27 mouse cellular contexts compared by ENCODE assay signal in the genomic region with DNA sequence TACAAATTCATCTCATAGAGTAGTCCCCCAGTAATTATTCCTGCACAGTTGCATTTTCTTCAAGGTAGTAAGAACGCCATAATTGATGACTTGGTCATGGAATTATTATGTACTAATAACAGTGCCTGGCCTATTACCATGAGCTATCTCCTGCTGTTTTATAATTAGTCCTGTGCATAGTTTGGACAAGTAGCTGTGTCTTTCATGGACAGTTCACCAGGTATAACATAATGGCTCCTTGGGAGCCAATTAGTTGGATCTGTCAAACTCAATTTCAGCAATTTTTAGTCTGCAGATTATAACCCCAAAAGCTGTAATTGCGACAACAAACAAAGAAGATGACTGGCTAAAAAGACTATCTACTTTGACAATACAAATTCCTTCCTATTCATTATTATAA.
DNase-seq lines count a peak whose midpoint lies in the region; ATAC-seq lines count a peak whose summit lies in the region.
"Had no signal": no experiment of that assay in that cellular context is flagged by ENCODE, and none has a peak within 500 bp of the region (broad histone marks: within the 10 kb centered on the region; RNA-seq: fewer than 3 reads in every experiment).

No protein-coding gene starts in this region.

- H3K27ac ChIP-seq in embryonic facial prominence, embryonic 14.5 days (replicated peaks; ENCODE audit: low read depth, low read length): no peak overlapping the region
- H3K27ac ChIP-seq in embryonic facial prominence, embryonic 10.5 days (replicated peaks): no peak overlapping the region
- no peak overlapping the region for H3K27ac ChIP-seq in hindbrain, embryonic 14.5 days
- H3K27ac ChIP-seq in hindbrain, embryonic 10.5 days: no peak overlapping the region
- H3K27ac ChIP-seq in midbrain, embryonic 13.5 days: no peak overlapping the region
- no peak overlapping the region for H3K27ac ChIP-seq in midbrain, embryonic 15.5 days
- no peak overlapping the region for H3K27ac ChIP-seq in heart, embryonic 12.5 days (ENCODE audit: poor library complexity, severe bottlenecking)
- H3K27ac ChIP-seq: embryonic facial prominence, embryonic 13.5 days; heart, embryonic 15.5 days; kidney, postnatal 0 days; limb, embryonic 13.5 days had no signal

- ATAC-seq in embryonic facial prominence, embryonic 14.5 days (ENCODE audit: low read depth): no peak; the same call in 1 of the 2 replicates
- no peak for ATAC-seq in hindbrain, embryonic 14.5 days (ENCODE audit: low FRiP score)
- ATAC-seq in midbrain, embryonic 13.5 days: 0 out of 2 replicates have a peak, but pooled peaks have one; percentile 43
- no peak; the same call in 1 of the 2 replicates for ATAC-seq in midbrain, embryonic 15.5 days (replicated peaks)
- no peak for ATAC-seq in heart, embryonic 12.5 days (ENCODE audit: insufficient number of reproducible peaks, low FRiP score)
- ATAC-seq: intestine, embryonic 16.5 days had no signal

- no peaks in the 10 kb centered on the region for H3K27me3 ChIP-seq in embryonic facial prominence, embryonic 14.5 days (replicated peaks; ENCODE audit: control insufficient read depth, insufficient read depth, low read length)
- no peaks in the 10 kb centered on the region for H3K27me3 ChIP-seq in embryonic facial prominence, embryonic 10.5 days (replicated peaks; ENCODE audit: low read depth, poor library complexity, severe bottlenecking)
- no peaks in the 10 kb centered on the region for H3K27me3 ChIP-seq in hindbrain, embryonic 14.5 days (ENCODE audit: control insufficient read depth, insufficient read depth, low read length)
- H3K27me3 ChIP-seq in hindbrain, embryonic 10.5 days (ENCODE audit: insufficient read depth, poor library complexity, severe bottlenecking): no peaks in the 10 kb centered on the region
- no peaks in the 10 kb centered on the region for H3K27me3 ChIP-seq in midbrain, embryonic 13.5 days
- H3K27me3 ChIP-seq in midbrain, embryonic 15.5 days (replicated peaks): no peaks in the 10 kb centered on the region
- no peaks in the 10 kb centered on the region for H3K27me3 ChIP-seq in heart, embryonic 12.5 days (replicated peaks)
- H3K27me3 ChIP-seq: CH12.LX; embryonic facial prominence, embryonic 13.5 days; heart, embryonic 15.5 days; limb, embryonic 13.5 days had no signal

- no peak overlapping the region for H3K4me2 ChIP-seq in embryonic facial prominence, embryonic 14.5 days (ENCODE audit: low read depth, low read length)
- no peak overlapping the region for H3K4me2 ChIP-seq in hindbrain, embryonic 14.5 days (replicated peaks)
- no peak overlapping the region for H3K4me2 ChIP-seq in midbrain, embryonic 13.5 days (replicated peaks)
- H3K4me2 ChIP-seq in midbrain, embryonic 15.5 days: no peak overlapping the region
- no peak overlapping the region for H3K4me2 ChIP-seq in heart, embryonic 12.5 days
- H3K4me2 ChIP-seq: embryonic facial prominence, embryonic 13.5 days; heart, embryonic 15.5 days; limb, embryonic 13.5 days; liver, embryonic 11.5 days had no signal

- H3K4me3 ChIP-seq in embryonic facial prominence, embryonic 14.5 days (ENCODE audit: low read depth, low read length): no peak overlapping the region
- no peak overlapping the region for H3K4me3 ChIP-seq in embryonic facial prominence, embryonic 10.5 days
- H3K4me3 ChIP-seq in hindbrain, embryonic 14.5 days (replicated peaks; ENCODE audit: low read length): no peak overlapping the region
- H3K4me3 ChIP-seq in hindbrain, embryonic 10.5 days: no peak overlapping the region
- no peak overlapping the region for H3K4me3 ChIP-seq in midbrain, embryonic 13.5 days (replicated peaks)
- no peak overlapping the region for H3K4me3 ChIP-seq in midbrain, embryonic 15.5 days
- no peak overlapping the region for H3K4me3 ChIP-seq in heart, embryonic 12.5 days
- H3K4me3 ChIP-seq: embryonic facial prominence, embryonic 13.5 days; erythroblast, embryonic 14.5 days; heart, embryonic 15.5 days; limb, embryonic 13.5 days had no signal

- no peaks in the 10 kb centered on the region for H3K4me1 ChIP-seq in embryonic facial prominence, embryonic 14.5 days (ENCODE audit: control insufficient read depth, insufficient read depth, low read length)
- H3K4me1 ChIP-seq in embryonic facial prominence, embryonic 10.5 days: no peaks in the 10 kb centered on the region
- H3K4me1 ChIP-seq in hindbrain, embryonic 14.5 days (replicated peaks; ENCODE audit: control insufficient read depth, insufficient read depth, low read length): no peaks in the 10 kb centered on the region
- H3K4me1 ChIP-seq in hindbrain, embryonic 10.5 days (replicated peaks): no peaks in the 10 kb centered on the region
- H3K4me1 ChIP-seq in midbrain, embryonic 13.5 days (replicated peaks): no peaks in the 10 kb centered on the region
- no peaks in the 10 kb centered on the region for H3K4me1 ChIP-seq in midbrain, embryonic 15.5 days
- no peaks in the 10 kb centered on the region for H3K4me1 ChIP-seq in heart, embryonic 12.5 days (replicated peaks)
- H3K4me1 ChIP-seq: embryonic facial prominence, embryonic 13.5 days; heart, embryonic 15.5 days; limb, embryonic 13.5 days had no signal

- no peak overlapping the region for H3K9ac ChIP-seq in embryonic facial prominence, embryonic 14.5 days (ENCODE audit: low read depth, low read length)
- no peak overlapping the region for H3K9ac ChIP-seq in hindbrain, embryonic 14.5 days
- no peak overlapping the region for H3K9ac ChIP-seq in midbrain, embryonic 13.5 days (replicated peaks)
- no peak overlapping the region for H3K9ac ChIP-seq in midbrain, embryonic 15.5 days
- H3K9ac ChIP-seq in heart, embryonic 12.5 days: no peak overlapping the region
- H3K9ac ChIP-seq: embryonic facial prominence, embryonic 13.5 days; heart, embryonic 15.5 days; limb, embryonic 13.5 days had no signal

- intact Hi-C loops in heart, postnatal 25 days (cut with DNase I): no loop called here

- no peaks in the 10 kb centered on the region for H3K36me3 ChIP-seq in embryonic facial prominence, embryonic 14.5 days (ENCODE audit: control insufficient read depth, insufficient read depth, low read length)
- H3K36me3 ChIP-seq in embryonic facial prominence, embryonic 10.5 days (replicated peaks): no peaks in the 10 kb centered on the region
- H3K36me3 ChIP-seq in hindbrain, embryonic 14.5 days (replicated peaks; ENCODE audit: control insufficient read depth, insufficient read depth): no peaks in the 10 kb centered on the region
- H3K36me3 ChIP-seq in hindbrain, embryonic 10.5 days: no peaks in the 10 kb centered on the region
- H3K36me3 ChIP-seq in midbrain, embryonic 13.5 days: no peaks in the 10 kb centered on the region
- H3K36me3 ChIP-seq in midbrain, embryonic 15.5 days (replicated peaks): no peaks in the 10 kb centered on the region
- H3K36me3 ChIP-seq in heart, embryonic 12.5 days: no peaks in the 10 kb centered on the region
- H3K36me3 ChIP-seq: embryonic facial prominence, embryonic 13.5 days; heart, embryonic 15.5 days; limb, embryonic 13.5 days had no signal

- DNase-seq in embryonic facial prominence, embryonic 14.5 days (ENCODE audit: low spot score): peak; percentile 21
- DNase-seq in embryonic facial prominence, embryonic 10.5 days (ENCODE audit: low spot score): no peak
- peak; percentile 28 for DNase-seq in hindbrain, embryonic 14.5 days (ENCODE audit: low spot score)
- DNase-seq in hindbrain, embryonic 10.5 days (ENCODE audit: low spot score): no peak
- DNase-seq in heart, postnatal 25 days (ENCODE audit: low spot score): no peak
- DNase-seq: adrenal gland, postnatal 10 days; cerebellum, adult 11-12 months; cerebellum, adult 9-11 months; embryo, embryonic 11 days; gastrocnemius, postnatal 14 days; heart, postnatal 36 days; kidney, adult 8-10 months; kidney, postnatal 4 days; lung, postnatal 36 days; thymus, adult 2 months; thymus, postnatal 36 days had no signal

- no peaks in the 10 kb centered on the region for H3K9me3 ChIP-seq in embryonic facial prominence, embryonic 14.5 days (ENCODE audit: control insufficient read depth, low read length)
- H3K9me3 ChIP-seq in embryonic facial prominence, embryonic 10.5 days: no peaks in the 10 kb centered on the region
- H3K9me3 ChIP-seq in hindbrain, embryonic 14.5 days (ENCODE audit: control insufficient read depth, low read length): no peaks in the 10 kb centered on the region
- H3K9me3 ChIP-seq in hindbrain, embryonic 10.5 days: no peaks in the 10 kb centered on the region
- H3K9me3 ChIP-seq in midbrain, embryonic 13.5 days: no peaks in the 10 kb centered on the region
- no peaks in the 10 kb centered on the region for H3K9me3 ChIP-seq in midbrain, embryonic 15.5 days
- H3K9me3 ChIP-seq in heart, embryonic 12.5 days (replicated peaks): no peaks in the 10 kb centered on the region
- H3K9me3 ChIP-seq: embryonic facial prominence, embryonic 13.5 days; heart, embryonic 15.5 days; limb, embryonic 13.5 days had no signal

- 82% methylated on average over 2 of the region's 2 CpGs for WGBS in embryonic facial prominence, embryonic 14.5 days
- 77% methylated on average over 2 of the region's 2 CpGs for WGBS in embryonic facial prominence, embryonic 10.5 days
- 69% methylated on average over 2 of the region's 2 CpGs for WGBS in hindbrain, embryonic 14.5 days
- 88% methylated on average over 2 of the region's 2 CpGs for WGBS in hindbrain, embryonic 10.5 days
- 65% methylated on average over 2 of the region's 2 CpGs for WGBS in midbrain, embryonic 13.5 days
- WGBS in midbrain, embryonic 15.5 days: 54% methylated on average over 2 of the region's 2 CpGs
- 78% methylated on average over 2 of the region's 2 CpGs for WGBS in heart, embryonic 12.5 days

Comparison
In these comparisons a context has a peak if more than half of its experiments do, and no peak if none do; other contexts are left out.
1. DNase-seq: peak in embryonic facial prominence, embryonic 14.5 days (single experiment) and hindbrain, embryonic 14.5 days (single experiment); none in embryonic facial prominence, embryonic 10.5 days (single experiment), hindbrain, embryonic 10.5 days (single experiment) and heart, postnatal 25 days (single experiment).